Mouse (Mus musculus) E14TG2a.4 (cell line): ENCODE measurements around the gene Arhgef28.

ENCODE experiments used
- CTCF ChIP-seq: conservative IDR thresholded peaks from 2 replicates; pipeline ENCODE4 v1.5.1; 2014; ENCODE audit warnings: low read length
- NANOG ChIP-seq: IDR thresholded peaks from 2 replicates; pipeline ENCODE4 v1.6.1; 2014; ENCODE audit warnings: borderline replicate concordance, low read length, mixed read lengths
- POU5F1 ChIP-seq: IDR thresholded peaks from 2 replicates; pipeline ENCODE4 v1.6.1; 2014; ENCODE audit warnings: low read length, borderline replicate concordance

GRCm38 (mm10) chr13:98111021-98111420 is 95.2 kb downstream of the Arhgef28 start:
- TF ChIP-seq CTCF (no peak), NANOG (no peak), POU5F1 (no peak)
